Mouse (Mus musculus): ENCODE results near the gene Caprin1.

DNA sequence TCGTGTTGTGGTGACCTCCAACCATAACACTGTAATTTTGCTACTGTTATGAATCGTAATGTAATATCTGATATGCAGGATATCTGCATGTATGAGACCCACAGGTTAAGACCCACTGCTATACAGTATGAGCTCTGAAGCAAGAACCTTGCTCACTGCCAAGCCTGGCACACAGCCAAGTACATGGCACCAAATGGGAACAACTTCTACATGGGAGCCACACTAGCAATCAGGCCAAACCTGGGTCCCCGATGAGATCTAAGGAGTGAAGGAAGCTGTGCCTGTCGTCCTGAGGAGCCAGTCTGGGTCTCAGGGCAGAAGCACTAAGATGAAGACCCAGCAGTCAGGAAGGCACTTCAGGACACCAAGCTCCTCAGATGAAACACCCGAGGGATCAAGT lies 52.0 kb downstream of the Caprin1 start:
- TF ChIP-seq CTCF (IDR thresholded peaks at IDR 0.05; ENCODE audit: low read depth, low read length): no peak
- TF ChIP-seq POLR2A (IDR thresholded peaks at IDR 0.05; ENCODE audit: extremely low read depth, insufficient read depth, low read length): no peak
